Mouse (Mus musculus) skeletal muscle tissue, adult 2 months (tissue): ENCODE results near the gene Cfap299.

Experiments used
- DNase-seq: peaks from one replicate; pipeline ENCODE4 v3.0.0-alpha.2; 2012; ENCODE audit warnings: low read depth, low spot score

Gene Cfap299

DNA sequence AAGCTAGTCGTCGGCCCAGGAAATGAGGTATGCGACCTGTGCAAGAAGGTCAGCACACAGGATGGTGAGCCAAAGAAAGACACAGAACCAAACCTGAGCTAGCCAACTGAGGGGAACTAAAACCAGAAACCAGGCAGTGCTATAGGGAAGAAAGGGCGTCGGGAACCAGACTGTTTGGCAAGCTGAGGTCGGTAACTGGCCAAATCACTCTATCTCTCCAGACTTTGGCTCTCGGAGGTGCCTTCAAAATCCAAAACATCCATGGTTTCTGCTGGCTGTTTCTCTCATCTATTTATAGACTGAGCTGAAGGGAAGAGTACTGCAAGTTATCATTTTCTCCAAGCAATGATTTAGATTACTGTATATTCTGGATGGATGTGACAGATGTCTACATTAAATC is 477.9 kb downstream of the Cfap299 start:
- no peak for DNase-seq

DNA sequence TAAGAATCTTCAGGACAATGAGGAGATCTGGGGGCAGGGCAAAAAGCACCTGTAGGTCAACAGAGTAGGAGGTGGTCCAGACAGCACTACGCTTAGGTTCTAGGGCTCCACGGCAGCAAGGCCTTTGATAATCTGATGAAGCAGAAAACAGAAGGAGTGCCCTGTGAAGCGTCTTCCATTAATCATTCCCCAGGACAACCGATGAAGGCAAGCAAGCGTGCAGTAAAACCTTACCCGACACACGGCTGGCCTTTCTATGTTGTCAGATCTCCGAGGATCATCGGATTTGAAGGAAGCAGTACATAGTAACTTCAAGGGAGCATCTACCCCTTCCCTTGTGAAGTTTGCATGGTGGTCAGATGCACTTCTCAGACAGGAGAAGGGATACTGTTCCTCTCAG is 478.8 kb downstream of the Cfap299 start:
- no peak for DNase-seq

DNA sequence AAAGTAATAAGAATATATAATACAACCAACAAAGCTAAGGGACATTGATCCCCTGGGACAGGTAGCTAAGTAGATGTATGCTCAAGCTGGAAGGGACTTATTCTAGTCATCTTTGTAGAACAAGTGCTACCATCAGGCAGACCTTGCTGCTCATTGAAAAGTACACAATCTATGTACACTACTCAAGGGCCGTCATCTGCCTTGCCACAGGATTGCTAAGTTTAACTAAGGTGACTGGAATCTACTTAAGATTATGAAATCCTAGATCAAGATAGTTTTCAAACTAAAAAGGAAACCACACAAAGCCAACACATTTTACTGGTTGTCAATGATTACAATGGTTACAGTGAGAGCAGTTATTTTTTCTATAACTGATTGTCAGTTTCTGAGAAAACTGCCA is 483.3 kb downstream of the Cfap299 start:
- no peak for DNase-seq

DNA sequence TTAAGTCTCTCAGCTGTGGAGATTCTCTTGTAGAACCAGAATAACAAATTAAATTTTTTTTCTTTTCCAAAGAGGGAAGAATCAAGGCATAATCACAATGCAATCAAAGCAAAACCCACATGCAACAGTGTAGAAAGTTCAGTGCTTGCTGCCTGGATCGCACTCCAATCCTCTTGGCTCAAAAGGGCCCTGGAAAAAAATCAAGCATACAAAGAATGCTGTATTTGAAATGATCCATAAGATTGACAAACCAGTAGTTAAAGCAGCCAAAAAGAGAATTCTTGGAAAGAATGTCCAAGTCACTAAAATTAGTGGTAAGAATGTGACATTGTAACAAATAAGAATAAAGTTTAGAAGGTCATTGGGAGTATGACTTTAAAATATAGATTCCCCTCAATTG is 486.2 kb downstream of the Cfap299 start:
- no peak for DNase-seq

DNA sequence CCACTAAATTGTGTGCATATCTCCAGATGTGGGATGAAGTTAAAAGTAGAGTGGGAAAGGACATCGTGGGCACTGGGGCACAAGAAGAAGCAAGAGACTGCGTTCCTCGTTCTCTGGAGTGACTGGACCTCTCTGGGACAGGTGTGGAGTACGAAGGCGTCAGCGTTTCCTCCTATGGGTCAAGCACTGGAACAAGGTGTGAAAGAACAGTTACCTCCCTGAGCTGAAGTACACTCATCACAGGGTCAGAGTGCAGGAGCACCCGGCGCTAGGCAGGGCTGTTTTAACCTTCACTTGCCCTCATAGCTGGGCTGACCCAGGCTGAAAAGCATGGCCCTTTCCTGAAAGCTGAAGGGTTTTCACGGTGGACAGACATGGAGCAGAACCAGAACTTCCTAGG is 504.7 kb downstream of the Cfap299 start:
- DNase-seq: no peak

DNA sequence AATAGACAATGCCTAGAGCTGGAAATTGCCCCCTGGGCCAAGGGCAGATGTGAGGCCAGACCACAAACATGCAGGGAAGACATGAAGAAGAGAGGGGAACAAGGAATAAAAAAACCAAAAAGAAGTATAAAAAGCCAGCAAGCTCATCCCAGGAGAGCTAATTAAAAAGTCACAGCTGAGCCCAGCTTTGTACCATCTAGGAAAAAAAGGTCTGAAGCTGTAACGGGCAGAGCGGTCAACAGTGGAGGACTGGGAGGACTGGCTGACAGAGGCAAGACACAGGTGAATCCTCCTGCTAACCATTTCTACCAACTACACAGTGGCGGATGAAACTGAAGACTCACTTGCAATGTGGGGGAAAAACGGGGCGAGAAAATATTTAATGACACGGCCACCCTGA is 505.2 kb downstream of the Cfap299 start:
- no peak for DNase-seq

DNA sequence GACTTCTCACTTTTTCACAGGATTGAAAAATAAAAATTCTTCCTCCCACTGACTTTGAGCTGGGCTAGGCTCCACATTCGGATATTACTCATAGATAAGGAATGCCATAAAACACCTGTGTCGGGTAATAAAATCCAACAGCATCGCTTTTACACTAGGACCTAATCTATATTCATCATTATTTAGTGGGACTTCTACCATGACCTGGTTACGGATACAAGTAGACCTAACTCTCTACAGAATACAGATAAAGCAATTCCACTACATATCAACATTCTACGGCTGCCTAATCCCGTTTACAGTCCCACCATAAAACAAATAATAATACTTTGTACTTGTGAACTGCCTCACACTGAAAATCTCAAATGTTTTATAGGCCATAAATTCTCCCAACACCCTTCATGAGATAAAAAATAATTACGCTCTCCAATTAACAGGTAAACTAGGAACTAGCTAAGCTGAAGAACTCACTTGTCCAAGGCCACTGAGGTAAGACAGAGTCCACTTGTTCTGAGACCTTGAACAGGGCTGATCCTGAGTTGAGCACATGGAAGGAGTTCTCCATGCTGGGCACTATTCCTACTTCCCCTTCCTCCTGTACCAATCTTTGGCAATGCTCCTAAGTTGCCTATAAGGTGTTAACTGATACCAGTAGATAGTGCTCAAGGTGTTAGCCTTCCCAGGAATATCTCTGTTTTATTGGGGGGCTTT is 513.7 kb downstream of the Cfap299 start:
- no peak for DNase-seq

DNA sequence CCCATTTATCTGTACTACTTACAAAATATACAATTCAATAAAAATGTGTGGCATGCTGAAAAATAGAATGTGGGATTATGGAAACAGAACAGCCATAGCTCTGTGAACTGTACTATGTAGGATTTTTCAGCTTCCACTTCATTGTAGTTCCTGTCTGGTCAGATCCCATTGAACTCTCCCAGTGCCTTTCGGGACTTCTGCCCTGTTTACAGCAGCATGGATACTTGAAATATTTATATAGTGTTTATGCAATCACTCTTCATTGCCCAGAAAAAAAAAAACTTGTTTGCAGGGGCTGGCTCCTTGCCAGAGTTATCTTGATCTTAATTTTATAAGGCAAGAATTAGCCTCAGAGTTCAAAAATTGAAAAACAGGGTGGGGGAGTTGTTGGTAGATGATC is 515.6 kb downstream of the Cfap299 start:
- no peak for DNase-seq
